Mouse (Mus musculus) liver, embryonic 18 days (tissue): ENCODE results near the gene Tcf7. TPM values are rescaled to one million over a fixed set of nuclear protein-coding genes. Genes with fewer than 3 reads are reported as not detected.

Source experiments
- polyA plus RNA-seq: library from polyadenylated mRNA; depleted of rRNA; stranded (reverse); fragments of >200 nt; gene quantifications from 2 replicates; pipeline ENCODE4 v1.2.3, GENCODE M21; 2012; rRNA removed

Gene Tcf7
- 1.4 TPM in 2 replicates for polyA plus RNA-seq

DNA sequence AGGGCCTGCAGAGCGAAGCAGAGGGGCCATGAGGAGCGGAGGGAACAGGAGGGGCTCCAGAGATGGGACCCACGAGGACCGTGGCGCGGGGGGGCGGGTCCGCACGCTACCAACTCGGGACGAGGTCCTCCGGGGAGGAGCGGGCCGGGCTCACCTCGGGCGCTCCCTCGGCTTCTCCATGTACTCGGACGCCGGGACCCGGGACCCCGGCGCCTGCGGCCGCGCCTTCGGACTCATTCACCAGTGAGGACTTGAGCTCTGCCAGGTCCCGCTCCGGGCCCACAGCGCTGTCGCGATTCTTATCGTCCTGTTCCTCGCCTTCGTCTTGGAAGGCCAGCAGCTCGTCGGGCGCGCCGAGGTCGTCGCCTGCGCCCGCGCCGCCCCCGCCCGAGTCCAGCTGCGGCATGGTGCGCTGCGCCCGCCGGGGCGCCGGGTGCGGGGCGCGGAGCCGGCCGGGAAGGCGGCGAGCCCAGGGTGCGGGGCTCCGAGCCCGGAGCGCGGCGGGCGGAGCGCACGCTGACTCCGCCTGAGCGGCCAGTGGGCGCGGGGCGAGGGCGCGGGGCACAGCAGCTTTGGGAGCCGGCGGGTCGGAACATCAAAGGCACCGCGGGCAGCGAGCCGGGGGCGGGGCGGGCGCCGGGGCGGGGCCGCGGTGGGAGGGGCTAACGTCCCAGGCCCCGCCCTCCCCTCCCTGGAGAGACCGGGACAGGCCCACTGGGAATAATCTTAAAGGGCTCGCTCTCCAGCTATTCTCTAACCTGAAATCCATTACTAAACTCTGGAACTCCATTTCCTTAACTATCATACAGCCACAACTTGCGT is at the start of gene Tcf7:
TSS of gene Tcf7 (minus strand) at position 241 of the 822 bp plus-strand sequence.

DNA sequence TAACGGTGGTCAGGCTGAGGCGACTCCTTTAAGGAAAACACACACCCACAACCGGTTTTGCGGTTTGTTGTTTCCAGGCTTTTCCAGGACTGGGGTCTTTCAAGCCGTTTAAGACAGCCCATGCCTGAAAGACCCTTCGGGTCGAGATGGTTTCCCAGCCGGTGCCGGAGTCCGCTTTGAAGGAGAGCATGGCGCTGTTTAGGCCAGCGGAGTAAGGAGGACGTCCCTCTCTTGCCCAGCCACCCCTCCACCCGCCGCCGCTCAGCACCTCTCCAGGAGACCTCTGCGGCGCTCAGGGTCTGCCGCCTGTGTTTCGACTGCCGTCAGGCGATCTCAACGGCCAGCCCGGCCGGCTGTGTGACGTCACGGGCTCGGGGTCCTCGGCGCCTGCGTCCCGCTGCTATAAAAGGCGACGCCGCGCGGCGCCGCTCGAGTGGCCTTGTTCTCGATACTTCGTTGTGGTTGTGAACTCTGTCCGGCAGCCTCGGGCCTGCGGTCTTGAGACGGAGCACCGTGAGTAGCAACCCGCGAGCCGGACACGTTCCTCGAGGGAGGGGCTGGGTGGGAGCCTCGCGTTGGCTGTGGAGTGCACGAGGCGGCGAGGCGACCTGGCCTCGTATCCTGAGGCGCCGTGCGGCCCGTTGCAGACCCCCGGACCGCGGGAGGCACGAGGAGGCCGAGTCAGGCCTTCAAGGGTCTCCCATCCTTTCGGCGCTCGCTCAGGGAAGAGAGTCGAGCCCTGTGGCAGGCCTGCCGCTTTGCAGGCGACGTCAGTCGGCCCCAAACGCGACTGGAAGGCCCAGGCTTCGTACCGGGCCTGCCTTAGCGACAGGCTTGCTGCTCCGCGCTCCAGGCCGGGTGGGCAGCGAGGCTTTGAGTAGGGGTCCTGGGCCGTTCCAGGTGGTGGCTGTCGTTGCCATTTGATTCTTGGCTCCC is 50.9 kb downstream of the Tcf7 start, which contains the start of gene Skp1a:
TSS of gene Skp1a (plus strand) at position 390 of the 936 bp plus-strand sequence.

DNA sequence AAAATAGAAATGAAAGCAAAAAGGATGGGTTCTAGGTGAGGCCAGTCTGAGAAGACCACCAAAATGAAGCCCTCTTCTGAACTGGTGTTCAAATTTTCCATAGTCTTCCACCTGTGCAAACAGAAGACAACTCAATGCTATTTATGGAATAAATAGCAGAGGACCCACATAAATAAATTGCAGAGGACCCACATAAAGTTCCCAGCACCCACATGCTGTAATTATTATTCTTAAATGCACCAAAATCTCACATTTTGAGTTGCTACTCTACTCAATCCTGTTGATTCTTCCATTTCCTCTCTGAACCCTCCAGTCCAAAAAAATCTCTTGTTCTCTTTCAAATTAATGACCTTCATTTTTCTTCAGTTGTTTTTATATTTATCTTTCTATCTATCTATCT is 68.9 kb downstream of the Tcf7 start, which contains the start of gene Olfr1371:
TSS of gene Olfr1371 (minus strand) at position 101 of the 400 bp plus-strand sequence.

Other genes with a start within 250 kb of the Tcf7 start
- gene Ppp2ca, start 184.3 kb downstream of the Tcf7 start, polyA plus RNA-seq: 21.6 and 22.3 TPM in 2 replicates
- not detected in 2 replicates for gene Olfr1373, start 137.5 kb downstream of the Tcf7 start, polyA plus RNA-seq
- gene Olfr1371, start 69.0 kb downstream of the Tcf7 start, polyA plus RNA-seq: not detected in 2 replicates
- gene Skp1a, start 51.0 kb downstream of the Tcf7 start, polyA plus RNA-seq: 54.1 and 59.6 TPM in 2 replicates
- 69.0 and 70.0 TPM in 2 replicates for gene Vdac1, start 77.8 kb upstream of the Tcf7 start, polyA plus RNA-seq
- gene 9530068E07Rik, start 113.4 kb upstream of the Tcf7 start, polyA plus RNA-seq: 64.2 and 68.1 TPM in 2 replicates